Mouse (Mus musculus): ENCODE data around the gene Gm281.
"Not testable (repeated sequence)": the region's sequence is repeated elsewhere in the genome, so short reads cannot be mapped to it uniquely, and the experiment has no call there.

The Gm281 gene

GRCm38 (mm10) chr14:13914387-13915082, at the start of gene Gm281:
Gm281 (minus strand) TSS chr14:13914478.
- DNase-seq = no peak

GRCm38 (mm10) chr14:13963527-13963926, 49.2 kb upstream of the Gm281 start:
- no peak for DNase-seq

- no peak for DNase-seq
These were observed 48.2 kb upstream of the Gm281 start for GRCm38 (mm10) chr14:13962476-13962875.

- peak; percentile 63 for DNase-seq
These were observed 47.3 kb upstream of the Gm281 start, which contains the start of the genes Atxn7 and Thoc7 for GRCm38 (mm10) chr14:13961401-13962112. Atxn7 (plus strand) TSS chr14:13961440. Thoc7 (minus strand) TSS chr14:13961852.

GRCm38 (mm10) chr14:13960482-13961325, 46.4 kb upstream of the Gm281 start:
- DNase-seq = peak; percentile 68

GRCm38 (mm10) chr14:13960079-13960478, 45.8 kb upstream of the Gm281 start:
- peak; percentile 42 for DNase-seq

- DNase-seq = not testable (repeated sequence)
These were observed 37.9 kb upstream of the Gm281 start for GRCm38 (mm10) chr14:13952151-13952550.

- peak; percentile 60 for DNase-seq
These were observed 36.1 kb upstream of the Gm281 start for GRCm38 (mm10) chr14:13950401-13950800.

GRCm38 (mm10) chr14:13948345-13948744, 34.1 kb upstream of the Gm281 start:
- DNase-seq = no peak

GRCm38 (mm10) chr14:13944686-13945085, 30.4 kb upstream of the Gm281 start:
- DNase-seq = no peak

- DNase-seq = no peak
These were observed 19.7 kb upstream of the Gm281 start for GRCm38 (mm10) chr14:13934052-13934371.

GRCm38 (mm10) chr14:13933290-13934051, 19.2 kb upstream of the Gm281 start:
- no peak for DNase-seq

- DNase-seq = peak; percentile 38
These were observed 3.4 kb upstream of the Gm281 start for GRCm38 (mm10) chr14:13917630-13918029.

- DNase-seq = no peak
These were observed 2.9 kb upstream of the Gm281 start for GRCm38 (mm10) chr14:13917208-13917607.

GRCm38 (mm10) chr14:13915207-13915606, 929 bp upstream of the Gm281 start:
- no peak for DNase-seq

- DNase-seq = no peak
These were observed 4.1 kb downstream of the Gm281 start for GRCm38 (mm10) chr14:13910148-13910547.

GRCm38 (mm10) chr14:13907145-13907544, 7.1 kb downstream of the Gm281 start:
- no peak for DNase-seq

- DNase-seq = no peak
These were observed 7.8 kb downstream of the Gm281 start for GRCm38 (mm10) chr14:13906461-13906860.

GRCm38 (mm10) chr14:13901611-13902067, 12.6 kb downstream of the Gm281 start:
- peak; percentile 7 for DNase-seq

GRCm38 (mm10) chr14:13895198-13895597, 19.1 kb downstream of the Gm281 start:
- DNase-seq = no peak

GRCm38 (mm10) chr14:13893748-13894147, 20.5 kb downstream of the Gm281 start:
- no peak for DNase-seq

- no peak for DNase-seq
These were observed 52.9 kb downstream of the Gm281 start for GRCm38 (mm10) chr14:13861416-13861815.

Measured in thymus, postnatal 25 days (tissue).